Mouse (Mus musculus): Measurements from ENCODE around the gene Dffb. TPM values are rescaled to one million over a fixed set of nuclear protein-coding genes. Genes with fewer than 3 reads are reported as not detected.

Dffb gene
- total and polyA plus RNA-seq, 2 experiments from 2014 or later: 10.6 to 15.1 TPM

- H3K27me3 ChIP-seq (ENCODE audit: insufficient read depth, low read length): no peaks in the 10 kb centered on the region
- no peak overlapping the region for H3K9ac ChIP-seq (replicated peaks; ENCODE audit: low read length)
- TF ChIP-seq CTCF (IDR thresholded peaks at IDR 0.05; ENCODE audit: low read depth): no peak
- no peaks in the 10 kb centered on the region for H3K9me3 ChIP-seq (ENCODE audit: low read length)
- ATAC-seq (no peak), DNase-seq (ENCODE audit: low spot score) (no peak)
- H3K4me3 ChIP-seq (ENCODE audit: low read length): no peak overlapping the region
- 81% methylated on average over 11 of the region's 11 CpGs for WGBS
- no peak overlapping the region for H3K4me2 ChIP-seq (ENCODE audit: low read depth, low read length)
- peaks cover 10% of the 10 kb centered on the region for H3K4me1 ChIP-seq (ENCODE audit: insufficient read depth, low read length)
- no peak overlapping the region for H3K27ac ChIP-seq
- H3K36me3 ChIP-seq (ENCODE audit: insufficient read depth, low read length): peaks cover 58% of the 10 kb centered on the region
Measured at GRCm38 (mm10) chr4:154015476-154015875, 40.5 kb upstream of the Dffb start.

GRCm38 (mm10) chr4:154012132-154012882, 37.4 kb upstream of the Dffb start:
- peaks cover 34% of the 10 kb centered on the region for H3K36me3 ChIP-seq (ENCODE audit: insufficient read depth, low read length)
- TF ChIP-seq CTCF (IDR thresholded peaks at IDR 0.05; ENCODE audit: low read depth): no peak
- DNase-seq (ENCODE audit: low spot score): peak; percentile 19
- peaks cover 10% of the 10 kb centered on the region for H3K4me1 ChIP-seq (ENCODE audit: insufficient read depth, low read length)
- peak overlapping the region; percentile 80 for H3K9ac ChIP-seq (replicated peaks; ENCODE audit: low read length)
- no peaks in the 10 kb centered on the region for H3K9me3 ChIP-seq (ENCODE audit: low read length)
- H3K4me2 ChIP-seq (ENCODE audit: low read depth, low read length): peak overlapping the region; percentile 97
- peak; percentile 3; the same call in 1 of the 2 replicates for ATAC-seq
- peak overlapping the region; percentile 79 for H3K27ac ChIP-seq
- 2% methylated on average over 55 of the region's 55 CpGs for WGBS
- H3K27me3 ChIP-seq (ENCODE audit: insufficient read depth, low read length): no peaks in the 10 kb centered on the region
- H3K4me3 ChIP-seq (ENCODE audit: low read length): peak overlapping the region; percentile 64

- Histone ChIP-seq H3K4me1 (ENCODE audit: insufficient read depth, low read length) (peaks cover 10% of the 10 kb centered on the region), H3K27me3 (ENCODE audit: insufficient read depth, low read length) (no peaks in the 10 kb centered on the region), H3K4me2 (ENCODE audit: low read depth, low read length) (peak within 1 kb of the TSS; percentile 97), H3K36me3 (ENCODE audit: insufficient read depth, low read length) (peaks cover 34% of the 10 kb centered on the region; the same call in 1 of the 2 replicates), H3K9ac (replicated peaks; ENCODE audit: low read length) (peak within 1 kb of the TSS; percentile 80), H3K9me3 (ENCODE audit: low read length) (no peaks in the 10 kb centered on the region), H3K4me3 (ENCODE audit: low read length) (peak within 1 kb of the TSS; percentile 64), H3K27ac (peak within 1 kb of the TSS; percentile 79)
- TF ChIP-seq CTCF (IDR thresholded peaks at IDR 0.05; ENCODE audit: low read depth): no peak
- WGBS: under 1% methylated on average over 53 of the region's 59 CpGs
- peak; percentile 95 for ATAC-seq
- peak; percentile 94 for DNase-seq (ENCODE audit: low spot score)
Measured at GRCm38 (mm10) chr4:154011646-154012089, 36.7 kb upstream of the Dffb start, which contains the start of gene Lrrc47. Gene Lrrc47 (plus strand): TSS chr4:154011731.

- 29% methylated on average over 13 of the region's 13 CpGs for WGBS
- DNase-seq (ENCODE audit: low spot score) (no peak), ATAC-seq (peak; percentile 57; the same call in 1 of the 2 replicates)
- Histone ChIP-seq H3K4me3 (ENCODE audit: low read length) (peak overlapping the region; percentile 64), H3K36me3 (ENCODE audit: insufficient read depth, low read length) (peaks cover 33% of the 10 kb centered on the region; the same call in 1 of the 2 replicates), H3K9ac (replicated peaks; ENCODE audit: low read length) (peak overlapping the region; percentile 80), H3K27me3 (ENCODE audit: insufficient read depth, low read length) (no peaks in the 10 kb centered on the region), H3K4me2 (ENCODE audit: low read depth, low read length) (peak overlapping the region; percentile 97), H3K4me1 (ENCODE audit: insufficient read depth, low read length) (peaks cover 10% of the 10 kb centered on the region), H3K27ac (peak overlapping the region; percentile 54; the same call in 1 of the 2 replicates), H3K9me3 (ENCODE audit: low read length) (no peaks in the 10 kb centered on the region)
- TF ChIP-seq CTCF (IDR thresholded peaks at IDR 0.05; ENCODE audit: low read depth): no peak
Measured at GRCm38 (mm10) chr4:154010907-154011645, 36.1 kb upstream of the Dffb start.

- DNase-seq (ENCODE audit: low spot score): no peak
- TF ChIP-seq CTCF (IDR thresholded peaks at IDR 0.05; ENCODE audit: low read depth): no peak
- Histone ChIP-seq H3K4me2 (ENCODE audit: low read depth, low read length) (no peak overlapping the region), H3K4me3 (ENCODE audit: low read length) (no peak overlapping the region), H3K27ac (no peak overlapping the region), H3K27me3 (ENCODE audit: insufficient read depth, low read length) (no peaks in the 10 kb centered on the region), H3K9me3 (ENCODE audit: low read length) (no peaks in the 10 kb centered on the region), H3K9ac (replicated peaks; ENCODE audit: low read length) (no peak overlapping the region), H3K36me3 (ENCODE audit: insufficient read depth, low read length) (peaks cover 39% of the 10 kb centered on the region), H3K4me1 (ENCODE audit: insufficient read depth, low read length) (peaks cover 2% of the 10 kb centered on the region)
- 79% methylated on average over 4 of the region's 4 CpGs for WGBS
- ATAC-seq: no peak
Measured at GRCm38 (mm10) chr4:154007759-154008158, 32.8 kb upstream of the Dffb start.

- H3K27ac ChIP-seq: no peak overlapping the region
- no peak for DNase-seq (ENCODE audit: low spot score)
- WGBS: 90% methylated on average over 6 of the region's 6 CpGs
- no peak overlapping the region for H3K4me2 ChIP-seq (ENCODE audit: low read depth, low read length)
- H3K4me1 ChIP-seq (ENCODE audit: insufficient read depth, low read length): no peaks in the 10 kb centered on the region; the same call in 1 of the 2 replicates
- H3K9me3 ChIP-seq (ENCODE audit: low read length): no peaks in the 10 kb centered on the region
- peaks cover 47% of the 10 kb centered on the region for H3K36me3 ChIP-seq (ENCODE audit: insufficient read depth, low read length)
- TF ChIP-seq CTCF (IDR thresholded peaks at IDR 0.05; ENCODE audit: low read depth): no peak
- no peaks in the 10 kb centered on the region for H3K27me3 ChIP-seq (ENCODE audit: insufficient read depth, low read length)
- no peak overlapping the region for H3K9ac ChIP-seq (replicated peaks; ENCODE audit: low read length)
- H3K4me3 ChIP-seq (ENCODE audit: low read length): no peak overlapping the region
- ATAC-seq: no peak
Measured at GRCm38 (mm10) chr4:154006264-154006663, 31.3 kb upstream of the Dffb start.
